Mouse (Mus musculus) mesoderm, embryonic 11.5 days (tissue): ENCODE results near the gene Cdc20.
A peak's percentile ranks its signal among the peaks of the same experiment; 100 is the strongest.

Experiments
- DNase-seq: peaks from one replicate; pipeline ENCODE4 v3.0.0-alpha.2; 2012; ENCODE audit warnings: low read depth, low spot score

Gene Cdc20

DNA sequence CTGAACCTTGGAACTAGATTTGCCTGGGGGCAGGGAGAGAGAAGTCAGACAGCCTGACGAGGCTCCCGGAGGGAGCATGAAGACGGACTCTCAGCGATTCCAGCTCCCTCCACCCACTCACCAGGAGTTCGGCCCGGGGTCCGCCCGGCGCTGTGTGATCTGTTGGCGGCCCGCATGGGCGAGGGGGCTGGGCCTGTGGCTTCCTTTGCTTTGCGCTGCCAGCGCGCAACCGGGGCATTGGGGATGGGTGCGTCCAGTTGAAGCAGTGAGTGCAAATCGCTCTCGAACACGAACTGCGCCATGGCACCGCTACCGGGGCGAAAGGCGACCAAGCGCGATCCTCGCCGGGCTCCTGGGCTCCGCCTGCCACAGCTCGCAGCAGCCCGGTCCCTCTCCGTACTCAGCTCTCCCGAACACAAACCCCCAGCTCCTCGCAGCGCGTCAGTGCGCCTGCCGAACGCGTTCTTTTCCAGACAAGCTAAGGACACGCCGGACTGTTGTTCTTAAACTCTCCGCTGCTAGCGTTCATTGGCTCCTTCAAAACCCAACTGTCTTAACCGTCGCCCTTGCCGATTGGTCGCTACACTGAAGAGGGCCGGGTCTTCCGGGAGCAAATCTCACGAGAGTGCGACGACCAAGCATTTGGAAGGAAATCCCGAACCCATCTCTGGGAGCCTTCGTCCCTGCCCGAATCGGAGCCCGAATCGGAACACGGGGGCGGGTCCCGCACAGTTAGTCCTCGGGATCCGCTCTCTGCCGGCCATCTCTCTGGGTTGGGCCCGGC, at the start of gene Cdc20:
Gene Cdc20, minus strand, starts transcription at position 533 of the 784 bp plus-strand sequence.
- DNase-seq = peak; percentile 98

DNA sequence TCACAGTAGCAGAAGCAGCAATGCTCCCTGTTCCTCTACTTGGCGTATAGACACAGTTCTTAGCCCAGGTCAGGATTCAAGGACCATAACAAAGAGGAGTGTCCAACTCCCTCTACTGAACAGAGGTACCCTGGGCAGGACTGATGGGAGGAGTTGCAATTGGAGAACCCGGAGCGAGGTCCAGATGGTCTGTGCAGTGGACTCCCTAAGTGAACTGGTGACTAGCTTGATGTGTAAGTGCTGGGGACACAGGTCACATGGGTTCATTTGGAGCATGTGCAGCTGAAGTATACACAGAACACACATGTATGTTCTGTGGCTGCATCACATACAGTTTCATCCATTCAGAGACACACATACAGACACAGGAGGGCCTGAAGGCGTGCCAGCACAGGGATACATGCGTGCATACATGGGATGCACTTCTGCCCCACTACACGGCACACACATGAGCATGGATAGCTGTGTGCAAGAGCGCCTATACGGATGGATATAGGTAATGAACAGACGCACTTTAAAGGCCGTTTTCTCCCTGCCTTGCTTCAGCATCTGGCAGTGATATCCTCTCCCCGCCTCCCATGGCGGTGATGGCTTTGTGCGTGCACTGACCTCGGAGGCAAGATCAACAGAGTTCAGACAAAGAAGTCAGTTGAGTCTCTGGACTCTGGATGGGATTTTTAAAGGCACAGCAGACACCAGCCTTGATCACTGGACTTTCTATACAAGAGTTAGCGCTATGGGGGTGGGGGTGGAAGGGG, 39.8 kb upstream of the Cdc20 start:
- DNase-seq = peak; percentile 44

DNA sequence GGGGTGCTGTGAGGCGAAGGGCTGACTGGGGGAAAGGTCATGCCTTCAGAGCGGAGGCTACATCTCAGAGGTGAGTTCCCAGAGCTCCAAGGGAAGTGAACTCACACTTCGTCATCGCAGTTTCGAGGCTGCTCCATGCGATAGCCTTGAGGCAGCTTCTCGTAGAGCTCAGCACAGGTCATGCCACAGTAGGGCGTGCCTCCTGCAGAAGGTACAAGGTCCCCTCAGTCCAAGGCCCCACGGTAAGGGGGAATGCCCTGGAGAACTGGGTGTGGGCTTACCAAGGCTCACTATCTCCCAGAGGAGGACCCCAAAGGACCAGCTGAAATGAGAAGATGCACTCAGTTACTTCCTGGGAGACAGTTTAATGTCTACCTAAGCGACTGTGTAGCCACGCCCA, 35.5 kb upstream of the Cdc20 start:
- no peak for DNase-seq

DNA sequence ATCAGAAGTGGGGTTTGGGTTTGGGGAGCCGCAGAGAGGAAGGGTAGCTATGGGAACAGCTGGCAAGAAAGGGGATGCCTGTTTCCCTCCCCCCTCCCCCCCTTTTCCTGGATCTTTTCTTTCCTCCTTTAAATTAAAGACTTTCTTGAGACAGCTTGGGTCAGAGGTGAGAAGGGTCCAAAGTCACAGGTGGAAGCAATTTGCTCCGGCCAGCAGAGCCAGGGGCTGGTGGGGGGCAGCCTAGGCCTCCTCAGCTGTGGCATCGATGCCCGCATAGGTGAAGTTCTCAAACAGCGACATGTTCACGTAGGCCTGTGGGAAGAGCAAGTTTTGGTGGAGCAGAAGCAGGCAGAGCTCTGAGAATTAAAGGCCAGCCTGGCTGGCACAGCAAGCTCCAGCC, 34.1 kb upstream of the Cdc20 start:
- DNase-seq = peak; percentile 25

DNA sequence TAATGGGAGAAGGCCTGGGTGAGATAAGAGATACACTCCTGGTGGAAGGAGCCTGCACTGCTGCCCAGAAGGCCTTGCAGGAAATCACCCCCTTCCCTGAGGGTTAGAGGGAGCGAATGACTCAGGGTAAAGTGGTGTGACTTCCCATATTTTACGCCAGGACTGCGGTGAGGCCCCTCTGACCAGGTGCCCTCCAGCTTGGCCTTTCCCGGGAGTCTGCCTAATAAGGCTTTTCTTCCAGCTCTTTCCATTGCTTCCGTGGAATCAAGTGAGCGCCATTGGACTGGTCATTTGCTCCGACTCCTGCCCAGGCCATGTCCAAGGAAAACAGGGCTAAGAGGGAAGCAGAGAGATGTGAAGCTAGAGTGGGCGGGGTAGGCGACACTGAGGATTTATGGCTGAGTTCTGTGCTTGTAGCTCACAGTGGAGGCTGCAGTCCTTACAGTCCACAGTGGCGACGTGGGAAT, 28.6 kb upstream of the Cdc20 start:
- DNase-seq = peak; percentile 53

DNA sequence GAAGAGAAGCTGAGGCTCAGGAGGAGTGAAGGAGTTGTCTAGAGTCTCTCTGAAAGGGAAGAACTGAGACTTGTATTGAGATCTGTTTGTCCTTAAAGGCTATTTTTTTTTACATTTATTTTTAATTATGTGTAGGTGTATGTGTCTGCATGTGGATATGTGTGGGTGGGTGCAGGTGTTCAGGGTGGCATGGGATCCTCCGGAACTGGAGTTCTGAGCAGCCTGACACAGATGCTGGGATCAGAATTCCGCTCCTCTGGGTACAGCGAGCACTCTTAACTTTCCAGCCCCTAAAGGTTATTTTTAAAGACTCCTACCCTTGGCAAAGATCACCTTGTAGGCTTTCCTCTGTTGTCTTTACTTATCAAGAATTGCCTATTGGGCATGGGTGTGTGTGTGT, 27.8 kb upstream of the Cdc20 start:
- DNase-seq = no peak

DNA sequence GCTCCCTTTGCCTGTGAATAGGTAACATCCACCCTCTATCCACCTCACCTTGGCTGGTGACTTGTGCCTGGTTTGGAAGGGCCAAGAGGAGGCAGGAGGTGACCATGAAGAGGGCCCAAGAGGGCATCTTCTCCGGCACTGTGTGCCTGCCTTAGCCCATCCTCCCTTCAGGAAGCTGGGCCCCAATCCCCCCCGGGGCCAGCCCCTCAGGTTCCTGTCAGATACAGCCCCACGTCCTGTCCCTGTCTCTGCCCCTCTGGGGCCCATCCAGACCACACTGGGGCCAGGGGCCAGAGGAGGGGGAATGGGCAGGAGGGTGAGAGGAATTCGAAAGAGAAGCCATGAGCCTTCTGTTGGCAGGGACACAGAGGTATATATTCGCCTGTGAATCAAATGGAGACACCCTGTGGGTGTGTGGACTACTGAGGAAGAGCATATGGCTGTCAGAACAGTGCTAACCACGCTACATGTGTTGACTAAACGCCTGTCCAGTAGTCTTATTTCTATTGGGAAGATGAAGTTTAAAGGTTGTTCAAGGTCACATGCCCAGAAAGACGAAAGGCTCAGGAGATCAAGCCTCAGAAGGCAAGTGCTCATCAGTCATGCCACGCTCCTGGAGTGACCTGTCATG, 20.3 kb upstream of the Cdc20 start, which contains the start of gene Mpl:
Gene Mpl, minus strand, starts transcription at position 169 of the 631 bp plus-strand sequence.
- no peak for DNase-seq

DNA sequence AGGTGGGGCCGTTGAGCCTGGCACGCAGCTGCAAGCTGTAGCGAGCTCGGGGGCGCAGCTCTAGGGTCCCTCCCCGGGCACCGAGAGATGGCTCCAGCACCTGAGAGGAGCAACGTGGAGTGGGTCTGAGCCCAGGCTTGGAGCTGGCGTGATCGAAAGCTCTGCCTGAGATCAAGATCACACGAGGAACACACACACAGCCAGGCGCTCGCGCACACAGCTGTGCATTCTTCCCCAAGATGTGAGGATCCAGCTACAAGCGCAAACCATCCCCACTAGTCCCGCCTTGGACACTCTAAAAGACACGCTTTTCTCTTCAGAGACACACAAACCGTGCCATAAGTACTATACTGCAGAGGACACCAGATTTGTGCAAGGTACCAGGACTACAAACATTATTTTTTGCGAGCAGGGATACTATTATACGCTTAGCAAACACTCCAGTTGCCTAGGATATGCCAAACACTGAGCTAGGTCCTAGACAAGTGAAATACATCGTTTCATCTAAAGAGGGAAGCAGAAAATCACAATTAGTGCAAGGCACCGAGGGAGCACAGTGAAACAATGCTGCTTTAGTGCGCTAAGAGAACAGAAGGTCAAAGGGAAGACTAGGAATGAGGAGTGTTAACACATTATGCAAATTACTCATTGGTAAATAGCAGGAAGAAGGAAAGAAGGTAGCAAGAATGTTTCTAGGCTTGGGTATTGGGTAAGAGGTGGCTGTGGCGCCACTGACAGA, 9.4 kb upstream of the Cdc20 start:
- DNase-seq = peak; percentile 50

DNA sequence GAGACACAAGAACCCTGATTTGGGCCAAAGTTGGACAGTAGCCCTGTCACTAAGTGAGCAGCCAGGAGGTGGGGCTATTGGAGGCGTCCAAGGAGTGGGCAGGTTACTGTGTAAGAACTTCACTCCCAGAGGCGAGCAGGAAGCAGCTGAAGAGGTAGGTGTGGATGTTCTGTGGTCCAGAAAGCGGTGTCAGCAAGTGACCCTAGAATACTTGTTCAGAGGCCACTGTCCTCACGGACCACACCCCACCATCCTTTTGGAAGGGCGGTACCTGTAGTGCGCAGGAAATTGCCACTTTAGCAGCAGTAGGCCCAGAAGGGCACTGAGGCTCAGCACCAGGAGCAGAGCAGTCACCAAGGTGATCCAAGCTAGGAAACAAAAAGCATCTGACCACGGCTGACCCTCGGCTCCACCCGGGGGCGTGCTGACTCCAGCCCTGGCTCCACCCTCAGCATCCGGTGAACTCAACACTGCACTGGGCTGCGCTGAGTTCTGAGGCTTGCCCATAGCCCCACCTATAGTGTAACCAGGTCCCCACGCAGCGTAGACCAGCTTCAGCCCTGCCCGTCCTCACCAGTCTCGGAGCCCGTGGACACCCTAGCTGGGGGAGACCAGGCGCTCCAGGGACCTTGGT, 8.7 kb upstream of the Cdc20 start:
- DNase-seq = peak; percentile 52

DNA sequence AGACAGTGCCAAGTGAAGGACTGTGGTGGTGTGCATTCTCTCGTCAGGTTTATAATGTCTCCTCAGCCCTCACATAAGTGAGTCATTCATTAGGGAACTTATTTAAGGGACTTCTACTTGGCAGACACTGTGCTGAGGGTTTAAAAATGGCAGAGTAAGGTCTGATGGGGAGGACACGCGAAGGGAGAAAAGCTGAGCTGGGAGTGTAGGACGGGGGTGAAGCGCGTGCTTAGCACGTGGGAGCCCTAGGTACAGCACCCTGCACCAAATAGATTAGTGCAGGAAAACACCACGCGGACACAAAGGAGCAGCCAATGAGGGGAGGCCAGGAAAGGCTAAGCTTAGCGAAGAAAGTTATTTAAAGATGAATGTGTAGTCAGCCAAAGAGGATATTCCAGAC, 7.9 kb upstream of the Cdc20 start:
- no peak for DNase-seq

DNA sequence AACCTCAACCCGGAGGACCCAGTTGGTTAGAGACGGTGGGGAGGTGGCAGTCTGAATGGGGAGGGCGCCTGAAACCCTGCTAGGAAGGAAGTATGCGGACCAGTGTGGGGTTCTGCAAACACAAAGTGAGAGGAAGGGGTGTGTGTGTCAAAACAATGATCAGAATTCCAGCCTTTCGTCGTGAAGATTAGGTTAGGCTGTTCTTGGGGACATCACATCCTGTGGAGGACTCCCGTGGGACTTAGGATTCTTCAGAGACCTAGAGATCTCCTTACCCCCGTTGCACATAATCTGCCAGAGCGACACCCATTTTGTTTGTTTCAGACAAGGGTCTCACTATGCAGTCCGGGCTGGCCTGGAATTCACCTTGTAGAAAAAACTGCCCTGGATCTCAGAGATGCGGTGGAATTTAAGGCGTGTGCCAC, 689 bp upstream of the Cdc20 start:
- peak; percentile 41 for DNase-seq

DNA sequence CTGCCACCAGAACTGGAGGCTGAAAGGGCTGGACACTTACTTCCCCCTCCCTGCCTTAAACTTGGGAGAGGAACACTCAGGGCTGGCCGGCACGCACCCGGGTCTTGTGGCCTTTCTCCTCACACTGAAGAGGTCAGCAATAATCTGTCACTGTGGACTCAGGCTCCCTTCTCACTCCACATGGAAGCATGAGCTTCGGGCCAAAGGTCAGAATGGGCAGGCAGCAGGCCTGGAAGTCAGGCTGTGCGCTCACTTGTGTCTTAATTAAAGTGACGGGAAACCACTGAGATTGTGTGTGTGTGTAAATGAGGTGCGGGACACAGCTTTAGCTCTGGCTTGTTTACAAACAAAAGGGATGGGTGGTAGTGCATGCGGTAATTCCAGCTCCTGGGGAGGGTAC, 4.8 kb downstream of the Cdc20 start:
- no peak for DNase-seq

DNA sequence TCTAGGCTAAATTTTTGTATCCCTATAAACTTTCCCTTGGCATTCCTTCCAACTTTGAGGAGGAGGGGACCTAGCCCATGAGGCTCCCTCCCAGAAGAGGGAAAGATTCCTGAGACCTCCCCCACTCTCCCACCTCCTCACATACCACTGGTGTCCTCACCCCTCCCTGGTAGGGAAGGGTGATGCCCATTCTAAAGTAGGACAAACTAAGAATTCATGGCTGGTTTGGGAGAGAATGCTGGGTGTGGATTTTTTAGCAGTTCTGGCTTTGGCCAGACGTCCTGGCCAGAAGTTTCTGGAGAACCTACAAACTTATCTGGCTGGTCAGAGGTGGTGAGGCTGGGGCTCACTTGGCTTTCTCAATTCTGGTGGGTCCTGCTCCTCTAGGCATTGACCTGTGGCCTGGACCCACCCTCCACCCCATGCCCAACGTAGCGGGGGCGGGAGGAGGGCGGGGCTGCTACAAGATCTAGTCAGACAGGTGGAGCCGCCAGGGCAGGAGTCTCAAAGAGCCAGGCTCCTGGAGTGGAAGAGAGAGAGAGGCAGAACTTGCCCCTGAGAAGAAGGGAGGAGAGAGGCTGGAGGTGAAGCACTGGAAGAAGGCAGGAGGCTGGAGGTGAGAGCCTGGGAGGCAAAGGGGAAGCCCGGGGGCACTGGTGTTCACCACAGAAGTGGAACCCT, 7.8 kb downstream of the Cdc20 start:
- DNase-seq = no peak

DNA sequence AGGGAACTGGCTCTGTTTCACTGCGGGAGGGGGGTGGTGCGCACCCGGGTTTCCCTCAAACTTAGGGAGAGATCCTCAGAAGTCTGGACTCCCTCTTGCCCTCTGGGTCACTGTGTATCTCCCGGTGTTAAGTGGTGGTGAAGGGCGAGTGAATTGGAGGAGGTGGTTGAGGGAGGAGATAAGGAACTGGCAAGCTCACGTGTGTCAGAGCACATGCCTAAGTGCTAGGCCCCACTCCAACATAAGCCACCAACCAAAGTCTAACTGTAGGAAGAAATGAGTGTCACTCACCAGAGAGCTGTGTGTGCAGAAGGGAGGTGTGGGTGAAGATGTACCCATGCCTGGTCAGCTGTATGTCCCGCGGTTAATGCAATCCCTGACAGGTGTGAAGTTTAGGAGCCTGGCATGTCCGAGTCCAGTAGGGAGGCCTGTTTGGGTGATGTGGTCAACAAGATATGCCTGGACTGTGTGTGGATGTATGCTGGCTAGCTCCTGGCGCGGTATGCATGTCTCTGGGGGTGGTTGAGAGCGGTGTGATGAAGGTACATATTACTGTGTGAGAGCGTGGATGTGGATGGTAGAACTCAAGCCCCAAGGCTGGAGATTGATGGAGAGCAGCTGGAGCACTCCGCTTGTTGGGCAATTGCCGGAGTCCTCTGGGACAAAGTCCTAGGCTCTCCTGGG, 8.5 kb downstream of the Cdc20 start:
- DNase-seq = peak; percentile 9

DNA sequence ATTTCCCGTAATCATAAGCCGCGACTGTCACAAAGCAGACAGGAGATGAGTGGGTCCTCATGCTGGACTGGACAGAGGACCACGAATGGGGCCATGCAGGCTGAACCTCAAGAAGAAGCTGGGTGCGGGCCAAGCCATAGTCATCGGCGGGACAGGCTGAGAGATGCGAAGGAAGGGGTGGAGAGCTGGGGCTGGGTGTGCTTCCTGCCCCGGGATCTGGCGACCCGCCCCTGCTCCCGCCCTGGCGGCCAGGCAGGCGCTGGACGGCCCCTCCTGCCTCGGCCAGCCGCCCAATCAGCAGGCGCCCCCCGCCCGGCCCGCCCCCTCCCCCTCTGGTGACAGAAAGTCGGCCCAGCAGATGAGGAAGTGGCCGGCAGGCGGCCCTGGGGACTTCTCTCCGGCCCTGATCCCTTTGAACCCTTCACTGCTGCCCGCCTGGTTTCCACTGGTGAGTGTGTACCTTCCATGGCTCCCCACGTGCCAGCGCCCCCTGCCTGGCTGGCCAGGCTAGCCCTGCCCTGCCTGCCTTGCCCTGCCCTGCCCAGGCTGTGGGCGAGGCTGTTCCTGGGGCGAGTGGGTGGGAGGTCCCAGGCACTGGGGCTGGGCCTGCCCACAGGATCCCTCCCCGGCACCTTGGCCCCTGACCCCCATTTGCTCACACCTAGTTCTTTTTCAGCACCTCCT, 9.2 kb downstream of the Cdc20 start, which contains the start of gene Elovl1:
Gene Elovl1, plus strand, starts transcription at position 326 of the 684 bp plus-strand sequence.
- DNase-seq = peak; percentile 88

DNA sequence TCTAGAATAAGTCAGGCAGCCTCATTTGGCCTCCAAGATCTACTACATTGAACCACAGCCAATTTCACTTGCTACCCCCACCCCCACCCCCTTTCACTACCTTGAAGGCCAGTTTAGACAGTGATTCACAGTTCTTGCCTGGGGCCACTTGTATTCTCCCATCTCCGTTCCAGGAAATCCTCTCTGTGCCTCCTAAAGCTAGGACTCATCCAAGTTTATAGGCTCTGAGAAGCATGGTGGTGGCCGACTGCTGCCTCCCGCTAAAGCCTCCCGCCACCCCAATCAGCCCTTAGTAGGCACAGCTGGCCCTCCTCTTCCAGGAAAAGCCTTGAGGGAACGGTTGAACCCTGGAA, 9.8 kb downstream of the Cdc20 start:
- DNase-seq = no peak

DNA sequence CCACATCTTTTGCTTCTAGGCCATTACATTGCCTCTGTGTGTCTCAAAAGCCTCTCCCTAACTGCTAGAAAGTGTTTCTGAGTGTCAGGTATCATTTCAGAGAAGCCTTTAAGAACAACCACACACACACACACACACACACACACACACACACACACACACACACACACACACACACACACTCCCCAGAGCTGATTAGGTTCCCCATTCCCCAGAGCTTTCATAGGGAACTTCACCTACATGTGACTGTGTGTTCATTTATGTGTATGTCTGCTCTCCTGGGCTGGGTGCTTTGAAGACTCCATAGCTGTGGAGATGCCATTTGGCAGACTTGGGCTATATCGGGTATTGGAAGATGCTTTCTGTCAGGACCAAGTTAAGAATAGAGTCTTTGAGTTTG, 11.8 kb downstream of the Cdc20 start:
- DNase-seq = no peak

DNA sequence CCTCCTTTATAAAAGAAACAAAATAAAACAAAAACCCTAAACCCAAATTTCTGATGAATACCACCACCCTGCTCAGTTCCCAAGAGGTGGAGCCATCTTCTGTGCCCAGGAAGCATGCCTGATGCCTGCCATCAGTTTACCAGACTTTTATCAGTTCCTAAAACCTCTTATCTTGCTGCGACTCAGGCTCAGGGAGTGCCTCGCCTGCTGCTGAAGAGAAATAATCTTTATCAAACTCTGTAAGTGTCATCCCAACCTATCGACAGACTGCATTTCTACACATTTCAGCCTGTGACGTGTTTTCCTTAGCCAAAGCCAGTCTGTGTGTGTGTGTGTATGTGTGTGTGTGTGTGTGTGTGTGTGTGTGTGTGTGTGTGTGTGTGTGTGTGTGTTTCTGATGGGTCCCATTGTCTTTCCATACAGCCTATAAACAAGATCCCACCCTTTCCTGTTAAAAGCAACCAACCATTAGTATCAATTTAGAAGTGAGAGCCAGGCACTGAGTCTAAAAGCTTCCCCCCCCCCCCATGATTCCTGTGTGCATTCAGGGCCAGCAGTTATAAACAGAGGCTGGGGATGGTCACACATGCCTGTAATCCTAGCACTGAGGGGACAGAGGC, 12.5 kb downstream of the Cdc20 start:
- no peak for DNase-seq

DNA sequence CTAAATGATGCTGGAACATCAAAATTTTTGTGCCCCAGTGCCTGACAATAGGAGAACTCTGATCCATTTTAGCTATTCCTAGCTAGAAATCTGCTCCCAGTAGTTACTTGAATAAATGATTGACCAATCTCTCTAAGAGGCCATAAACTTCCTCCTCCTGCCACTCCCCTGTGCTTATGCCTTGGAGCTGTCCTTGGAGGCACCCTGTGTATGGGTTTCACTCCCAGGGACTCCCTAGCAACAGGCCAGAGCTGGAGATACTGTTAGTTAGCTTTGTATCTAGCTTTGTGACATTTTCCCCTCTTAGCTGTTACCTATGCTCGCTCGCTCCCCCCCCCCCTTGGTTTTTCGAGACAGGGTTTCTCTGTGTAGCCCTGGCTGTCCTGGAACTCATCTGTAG, 15.8 kb downstream of the Cdc20 start:
- DNase-seq = no peak
